Mouse (Mus musculus) stomach, postnatal 0 days (tissue): ENCODE measurements around the gene Cpa4. TPM values are rescaled to one million over a fixed set of nuclear protein-coding genes. Genes with fewer than 3 reads are reported as not detected.

Experiments used
- ATAC-seq: fragments of 200-750 bp; cut with Nextera tagmentation; 2 replicates; pipeline ENCODE4 v1.8.0; 2017; ENCODE audit not compliant: low FRiP score, low TSS enrichment
- DNase-seq: peaks from one replicate; pipeline ENCODE4 v3.0.0-alpha.2; 2016; ENCODE audit warnings: low spot score
- H3K27ac ChIP-seq: fragments of 300-500 bp; sonication (generic); replicated peaks from 2 replicates; pipeline ENCODE4 v1.5.1; 2014; ENCODE audit warnings: mild to moderate bottlenecking, control low read depth
- H3K27me3 ChIP-seq: fragments of 300-500 bp; sonication (generic); 2 replicates; pipeline ENCODE4 v1.6.1; 2014; ENCODE audit warnings: low read length; ENCODE audit not compliant: control insufficient read depth, insufficient read depth
- H3K36me3 ChIP-seq: fragments of 300-500 bp; sonication (generic); 2 replicates; pipeline ENCODE4 v1.6.1; 2014; ENCODE audit warnings: low read length, mixed read lengths; ENCODE audit not compliant: control insufficient read depth, insufficient read depth
- H3K4me1 ChIP-seq: fragments of 300-500 bp; sonication (generic); replicated peaks from 2 replicates; pipeline ENCODE4 v1.6.1; 2014; ENCODE audit warnings: antibody characterized with exemption; ENCODE audit not compliant: control insufficient read depth, insufficient read depth
- H3K4me2 ChIP-seq: fragments of 300-500 bp; sonication (generic); replicated peaks from 2 replicates; pipeline ENCODE4 v1.6.1; 2014; ENCODE audit warnings: low read depth, mild to moderate bottlenecking, control low read depth, moderate library complexity
- H3K4me3 ChIP-seq: fragments of 300-500 bp; sonication (generic); 2 replicates; pipeline ENCODE4 v1.5.1; 2014; ENCODE audit warnings: low read depth, low read length, control low read depth
- H3K9ac ChIP-seq: fragments of 300-500 bp; sonication (generic); 2 replicates; pipeline ENCODE4 v1.6.1; 2014; ENCODE audit warnings: mild to moderate bottlenecking, low read length, control low read depth, mixed read lengths
- H3K9me3 ChIP-seq: fragments of 300-500 bp; sonication (generic); 2 replicates; pipeline ENCODE4 v1.6.1; 2016; ENCODE audit warnings: low read length; ENCODE audit not compliant: control insufficient read depth
- CTCF ChIP-seq: IDR thresholded peaks from 2 replicates; pipeline ENCODE4 v1.5.1; 2016; ENCODE audit warnings: antibody characterized with exemption, low read depth, mild to moderate bottlenecking, moderate library complexity
- EP300 ChIP-seq: optimal IDR thresholded peaks from 2 replicates; pipeline ENCODE3; 2016; ENCODE audit warnings: antibody characterized with exemption
- WGBS: fragments of 180-500 bp; shearing (Covaris S2); extraction: QIAGEN DNeasy Blood & Tissue Kit; methylation state at CpG from one replicate; pipeline ENCODE4 v1.1.7; 2014; 5-methylcytosine and 5-hydroxymethylcytosine counted together
- polyA plus RNA-seq: library from polyadenylated mRNA; unstranded; fragments of >200 nt; fragmentation: Nextera tagmentation; extraction: Ambion mirVana; gene quantifications from 2 replicates; pipeline ENCODE4 v1.2.1, GENCODE M21; 2015

Gene Cpa4
- polyA plus RNA-seq, 1 experiment from 2014 or later, result 32.7 TPM

GRCm38 (mm10) chr6:30543851-30544250 is 24.3 kb upstream of the Cpa4 start:
- H3K4me1 ChIP-seq, result no peaks in the 10 kb centered on the region
- H3K9me3 ChIP-seq, result no peaks in the 10 kb centered on the region
- TF ChIP-seq EP300, result no peak
- no peak for TF ChIP-seq CTCF
- no peak for DNase-seq
- no peak for ATAC-seq
- 29% methylated on average over 8 of the region's 8 CpGs for WGBS
- no peak overlapping the region for H3K27ac ChIP-seq
- H3K9ac ChIP-seq, result no peak overlapping the region
- H3K27me3 ChIP-seq, result no peaks in the 10 kb centered on the region
- peak overlapping the region; percentile 18; the same call in 1 of the 2 replicates for H3K4me2 ChIP-seq
- H3K4me3 ChIP-seq, result no peak overlapping the region
- no peaks in the 10 kb centered on the region for H3K36me3 ChIP-seq

- TF ChIP-seq EP300 (no peak), CTCF (no peak)
- H3K27ac ChIP-seq, result no peak overlapping the region
- DNase-seq (no peak), ATAC-seq (no peak)
- no peaks in the 10 kb centered on the region for H3K9me3 ChIP-seq
- 76% methylated on average over 7 of the region's 7 CpGs for WGBS
- H3K27me3 ChIP-seq, result no peaks in the 10 kb centered on the region
- no peak overlapping the region for H3K9ac ChIP-seq
- no peak overlapping the region for H3K4me3 ChIP-seq
- H3K36me3 ChIP-seq, result no peaks in the 10 kb centered on the region
- H3K4me1 ChIP-seq, result peaks cover 5% of the 10 kb centered on the region
- H3K4me2 ChIP-seq, result no peak overlapping the region
Measured at GRCm38 (mm10) chr6:30545689-30546088, 22.5 kb upstream of the Cpa4 start.

- Histone ChIP-seq H3K4me3 (peak overlapping the region; percentile 29), H3K4me2 (peak overlapping the region; percentile 48), H3K27ac (peak overlapping the region; percentile 84), H3K9ac (peak overlapping the region; percentile 38; the same call in 1 of the 2 replicates), H3K36me3 (no peaks in the 10 kb centered on the region), H3K4me1 (peaks cover 5% of the 10 kb centered on the region), H3K9me3 (no peaks in the 10 kb centered on the region), H3K27me3 (no peaks in the 10 kb centered on the region)
- peak; percentile 73; the same call in 1 of the 2 replicates for ATAC-seq
- TF ChIP-seq CTCF (no peak), EP300 (no peak)
- DNase-seq, result peak; percentile 36
- WGBS, result 17% methylated on average over 17 of the region's 17 CpGs
Measured at GRCm38 (mm10) chr6:30546571-30547273, 21.4 kb upstream of the Cpa4 start.

DNA sequence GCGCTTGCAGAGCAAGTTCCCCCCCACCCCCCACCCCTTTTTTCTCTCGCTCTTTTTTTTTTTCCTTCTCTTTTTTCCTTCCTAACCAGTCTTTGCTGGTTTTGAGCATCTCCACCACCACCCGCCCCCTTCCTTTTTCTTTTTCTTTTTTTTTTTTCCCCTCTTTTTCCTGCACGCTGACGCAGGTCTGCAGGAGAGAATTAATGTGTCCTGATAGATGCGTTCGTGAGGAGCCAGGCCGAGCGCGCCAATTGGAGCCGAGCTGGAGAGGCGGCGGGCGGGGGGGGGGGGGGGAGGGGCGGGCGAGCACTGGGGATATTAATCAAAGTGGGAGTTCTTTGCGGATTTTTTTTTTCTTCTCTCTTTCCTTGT is 20.9 kb upstream of the Cpa4 start:
- under 1% methylated on average over 17 of the region's 17 CpGs for WGBS
- Histone ChIP-seq H3K9ac (peak overlapping the region; percentile 38; the same call in 1 of the 2 replicates), H3K27ac (peak overlapping the region; percentile 84), H3K27me3 (no peaks in the 10 kb centered on the region), H3K4me1 (peaks cover 5% of the 10 kb centered on the region), H3K36me3 (no peaks in the 10 kb centered on the region), H3K4me3 (peak overlapping the region; percentile 29), H3K9me3 (no peaks in the 10 kb centered on the region), H3K4me2 (peak overlapping the region; percentile 48)
- TF ChIP-seq EP300 (no peak), CTCF (no peak)
- ATAC-seq (no peak), DNase-seq (peak; percentile 44)

DNA sequence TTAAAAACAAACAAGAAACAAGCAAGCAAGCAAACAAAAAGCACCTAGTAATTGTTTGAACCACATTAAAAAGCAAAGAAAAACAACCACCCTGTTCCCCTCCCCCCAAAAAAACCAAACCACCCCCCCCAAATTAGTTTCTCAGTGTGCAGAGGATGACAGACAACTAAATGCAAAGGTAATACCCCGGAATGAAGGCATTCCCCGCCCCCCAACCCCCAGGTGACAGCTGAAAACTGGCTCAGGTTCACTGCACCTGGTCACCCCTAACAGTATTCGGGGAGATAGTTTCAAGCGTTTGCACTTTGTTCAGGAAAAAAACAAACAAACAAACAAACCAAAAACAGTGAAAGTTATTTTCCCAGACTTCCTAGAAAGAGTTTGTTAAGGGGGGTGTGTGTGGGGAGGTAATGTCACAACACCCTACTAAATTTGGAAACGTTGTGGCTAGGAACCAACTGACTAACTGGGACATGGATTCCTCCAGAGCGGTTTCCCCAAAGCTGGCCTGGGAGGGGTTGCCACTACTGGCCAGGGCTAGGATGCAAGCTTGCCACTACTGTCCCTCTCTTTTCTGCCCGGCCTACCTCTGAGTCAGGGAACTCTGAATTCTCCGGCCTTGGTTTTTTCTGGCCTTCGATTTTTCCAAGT is 20.4 kb upstream of the Cpa4 start:
- Histone ChIP-seq H3K27me3 (no peaks in the 10 kb centered on the region), H3K27ac (0 out of 2 replicates have a peak overlapping the region, but pooled peaks have one; percentile 49), H3K36me3 (no peaks in the 10 kb centered on the region), H3K4me1 (peaks cover 5% of the 10 kb centered on the region), H3K4me3 (peak overlapping the region; percentile 29; the same call in 1 of the 2 replicates), H3K4me2 (peak overlapping the region; percentile 48), H3K9ac (no peak overlapping the region), H3K9me3 (no peaks in the 10 kb centered on the region)
- ATAC-seq (no peak; the same call in 1 of the 2 replicates), DNase-seq (no peak)
- 45% methylated on average over 9 of the region's 9 CpGs for WGBS
- TF ChIP-seq EP300 (no peak), CTCF (no peak)
